Mouse (Mus musculus): Measurements from ENCODE around the gene Eno4. TPM values are rescaled to one million over a fixed set of nuclear protein-coding genes. Genes with fewer than 3 reads are reported as not detected.

Gene Eno4
- polyA plus RNA-seq, 1 experiment from 2014 or later = 0.42 TPM

DNA sequence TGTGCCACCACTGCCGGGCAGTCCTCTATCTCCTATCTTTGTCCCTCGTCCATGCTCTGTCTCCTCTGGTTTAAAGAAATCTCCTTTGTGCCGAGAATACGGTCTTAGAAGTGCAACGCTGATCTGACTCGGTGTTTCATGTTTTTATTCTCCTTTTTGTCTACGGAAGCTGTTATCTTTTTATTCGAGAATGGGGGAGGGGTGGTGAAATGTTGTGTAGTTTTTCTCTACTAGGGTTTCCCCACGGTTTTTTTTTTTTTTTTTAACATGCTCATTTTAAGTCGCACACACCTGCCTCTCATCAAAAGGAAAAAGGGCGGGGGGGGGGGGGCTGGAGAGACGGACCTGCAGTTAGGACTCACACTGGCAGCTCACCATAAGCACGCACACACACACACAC lies 9.0 kb downstream of the Eno4 start:
- no peak overlapping the region for H3K4me2 ChIP-seq
- H3K9me3 ChIP-seq (replicated peaks; ENCODE audit: control insufficient read depth, low read length) = no peaks in the 10 kb centered on the region
- WGBS (ENCODE audit: insufficient replicate concordance) = 57% methylated on average over 12 of the region's 13 CpGs
- no peak overlapping the region for H3K27ac ChIP-seq (ENCODE audit: low read depth, low read length)
- no peak overlapping the region for H3K9ac ChIP-seq (ENCODE audit: low read depth, low read length)
- H3K4me1 ChIP-seq (ENCODE audit: control insufficient read depth, insufficient read depth, low read length) = 0 out of 2 replicates have a peak, but pooled peaks cover 4% of the 10 kb centered on the region
- H3K27me3 ChIP-seq (ENCODE audit: control insufficient read depth, insufficient read depth, low read length) = peaks cover 15% of the 10 kb centered on the region; the same call in 1 of the 2 replicates
- H3K4me3 ChIP-seq (ENCODE audit: low read depth, low read length) = no peak overlapping the region
- H3K36me3 ChIP-seq (ENCODE audit: control insufficient read depth, insufficient read depth, low read length) = no peaks in the 10 kb centered on the region
- ATAC-seq (replicated peaks; ENCODE audit: insufficient number of reproducible peaks, low FRiP score, low TSS enrichment) = no peak

GRCm38 (mm10) chr19:58954779-58955178 lies 11.6 kb downstream of the Eno4 start:
- no peak overlapping the region for H3K4me3 ChIP-seq (ENCODE audit: low read depth, low read length)
- H3K4me2 ChIP-seq = no peak overlapping the region
- no peak for ATAC-seq (replicated peaks; ENCODE audit: insufficient number of reproducible peaks, low FRiP score, low TSS enrichment)
- peaks cover 15% of the 10 kb centered on the region; the same call in 1 of the 2 replicates for H3K27me3 ChIP-seq (ENCODE audit: control insufficient read depth, insufficient read depth, low read length)
- WGBS (ENCODE audit: insufficient replicate concordance) = 87% methylated on average over 8 of the region's 8 CpGs
- H3K36me3 ChIP-seq (ENCODE audit: control insufficient read depth, insufficient read depth, low read length) = no peaks in the 10 kb centered on the region
- no peaks in the 10 kb centered on the region for H3K9me3 ChIP-seq (replicated peaks; ENCODE audit: control insufficient read depth, low read length)
- H3K4me1 ChIP-seq (ENCODE audit: control insufficient read depth, insufficient read depth, low read length) = 0 out of 2 replicates have a peak, but pooled peaks cover 4% of the 10 kb centered on the region
- H3K27ac ChIP-seq (ENCODE audit: low read depth, low read length) = no peak overlapping the region
- H3K9ac ChIP-seq (ENCODE audit: low read depth, low read length) = no peak overlapping the region

- 87% methylated on average over 8 of the region's 8 CpGs for WGBS (ENCODE audit: insufficient replicate concordance)
- no peaks in the 10 kb centered on the region; the same call in none of the 2 replicates for H3K27me3 ChIP-seq (ENCODE audit: control insufficient read depth, insufficient read depth, low read length)
- H3K27ac ChIP-seq (ENCODE audit: low read depth, low read length) = no peak overlapping the region
- no peaks in the 10 kb centered on the region for H3K4me1 ChIP-seq (ENCODE audit: control insufficient read depth, insufficient read depth, low read length)
- no peaks in the 10 kb centered on the region for H3K36me3 ChIP-seq (ENCODE audit: control insufficient read depth, insufficient read depth, low read length)
- no peak overlapping the region for H3K9ac ChIP-seq (ENCODE audit: low read depth, low read length)
- H3K9me3 ChIP-seq (replicated peaks; ENCODE audit: control insufficient read depth, low read length) = no peaks in the 10 kb centered on the region
- H3K4me2 ChIP-seq = no peak overlapping the region
- H3K4me3 ChIP-seq (ENCODE audit: low read depth, low read length) = no peak overlapping the region
- no peak for ATAC-seq (replicated peaks; ENCODE audit: insufficient number of reproducible peaks, low FRiP score, low TSS enrichment)
Measured at GRCm38 (mm10) chr19:58963011-58963410, 19.8 kb downstream of the Eno4 start.

GRCm38 (mm10) chr19:58968731-58969506 lies 25.7 kb downstream of the Eno4 start:
- H3K27me3 ChIP-seq (ENCODE audit: control insufficient read depth, insufficient read depth, low read length) = no peaks in the 10 kb centered on the region; the same call in 1 of the 2 replicates
- no peak for ATAC-seq (replicated peaks; ENCODE audit: insufficient number of reproducible peaks, low FRiP score, low TSS enrichment)
- WGBS (ENCODE audit: insufficient replicate concordance) = 41% methylated on average over 15 of the region's 15 CpGs
- no peak overlapping the region for H3K4me3 ChIP-seq (ENCODE audit: low read depth, low read length)
- H3K9ac ChIP-seq (ENCODE audit: low read depth, low read length) = no peak overlapping the region
- H3K36me3 ChIP-seq (ENCODE audit: control insufficient read depth, insufficient read depth, low read length) = no peaks in the 10 kb centered on the region
- H3K4me2 ChIP-seq = peak overlapping the region; percentile 19; the same call in 1 of the 2 replicates
- no peaks in the 10 kb centered on the region for H3K9me3 ChIP-seq (replicated peaks; ENCODE audit: control insufficient read depth, low read length)
- no peaks in the 10 kb centered on the region for H3K4me1 ChIP-seq (ENCODE audit: control insufficient read depth, insufficient read depth, low read length)
- H3K27ac ChIP-seq (ENCODE audit: low read depth, low read length) = no peak overlapping the region

DNA sequence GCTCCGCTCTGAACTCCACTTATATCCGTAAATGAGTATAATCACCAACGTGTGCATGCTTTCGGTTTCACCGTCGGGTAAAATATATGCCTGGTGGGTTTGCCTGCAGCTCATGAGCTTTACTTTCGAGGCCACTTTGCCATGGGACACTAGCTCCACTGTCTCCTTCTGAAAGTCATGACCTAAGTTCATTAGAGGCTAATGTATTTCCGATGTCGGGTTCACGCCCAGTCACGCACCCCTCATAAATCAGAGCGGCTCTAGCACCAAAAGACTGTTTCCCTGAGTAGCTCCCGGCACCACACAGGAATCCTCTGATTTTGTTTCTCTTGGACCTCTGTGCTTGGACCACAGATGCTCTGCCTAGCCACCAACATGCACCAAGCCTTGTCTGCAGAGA lies 27.6 kb downstream of the Eno4 start:
- Histone ChIP-seq H3K27me3 (ENCODE audit: control insufficient read depth, insufficient read depth, low read length) (no peaks in the 10 kb centered on the region), H3K4me3 (ENCODE audit: low read depth, low read length) (no peak overlapping the region), H3K4me2 (no peak overlapping the region), H3K9me3 (replicated peaks; ENCODE audit: control insufficient read depth, low read length) (no peaks in the 10 kb centered on the region), H3K27ac (ENCODE audit: low read depth, low read length) (no peak overlapping the region), H3K36me3 (ENCODE audit: control insufficient read depth, insufficient read depth, low read length) (no peaks in the 10 kb centered on the region), H3K4me1 (ENCODE audit: control insufficient read depth, insufficient read depth, low read length) (no peaks in the 10 kb centered on the region), H3K9ac (ENCODE audit: low read depth, low read length) (no peak overlapping the region)
- ATAC-seq (replicated peaks; ENCODE audit: insufficient number of reproducible peaks, low FRiP score, low TSS enrichment) = no peak
- WGBS (ENCODE audit: insufficient replicate concordance) = 74% methylated on average over 13 of the region's 13 CpGs

GRCm38 (mm10) chr19:58974126-58974525 lies 30.9 kb downstream of the Eno4 start:
- Histone ChIP-seq H3K9ac (ENCODE audit: low read depth, low read length) (no peak overlapping the region), H3K4me2 (no peak overlapping the region), H3K36me3 (ENCODE audit: control insufficient read depth, insufficient read depth, low read length) (no peaks in the 10 kb centered on the region), H3K27me3 (ENCODE audit: control insufficient read depth, insufficient read depth, low read length) (no peaks in the 10 kb centered on the region), H3K27ac (ENCODE audit: low read depth, low read length) (no peak overlapping the region), H3K4me1 (ENCODE audit: control insufficient read depth, insufficient read depth, low read length) (no peaks in the 10 kb centered on the region), H3K9me3 (replicated peaks; ENCODE audit: control insufficient read depth, low read length) (no peaks in the 10 kb centered on the region), H3K4me3 (ENCODE audit: low read depth, low read length) (no peak overlapping the region)
- no peak for ATAC-seq (replicated peaks; ENCODE audit: insufficient number of reproducible peaks, low FRiP score, low TSS enrichment)
- WGBS (ENCODE audit: insufficient replicate concordance) = 88% methylated on average over 8 of the region's 8 CpGs

DNA sequence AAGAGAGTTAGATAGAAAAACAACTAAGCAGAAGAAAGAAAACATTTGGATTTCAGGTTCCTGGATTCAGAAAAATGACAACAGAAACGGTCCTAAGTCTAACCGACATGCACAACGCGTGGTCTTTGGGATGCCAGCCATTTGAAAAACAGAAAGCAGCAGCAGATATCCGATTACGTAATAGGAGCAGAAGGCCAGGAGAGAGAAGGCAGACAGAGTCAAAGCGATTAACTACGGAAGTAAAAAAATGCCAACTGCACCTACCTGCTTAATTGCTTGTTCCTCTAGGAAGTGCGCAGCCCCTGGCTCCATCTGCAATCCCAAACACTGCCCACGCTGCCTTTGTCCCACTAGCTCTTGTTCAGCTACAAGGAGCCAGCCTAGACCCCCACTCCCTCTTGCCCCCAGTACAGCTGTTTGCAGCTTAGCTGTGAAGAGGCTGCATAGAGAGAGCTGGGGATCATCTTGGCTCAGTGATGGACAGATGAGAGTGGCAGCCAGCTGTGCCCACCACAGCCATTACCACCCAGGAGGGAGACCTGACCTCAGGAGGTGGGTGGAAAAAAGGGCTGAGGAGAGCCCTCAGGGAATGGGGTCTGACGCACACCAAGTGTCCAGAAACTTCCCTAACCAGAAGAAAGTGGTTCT lies 32.1 kb downstream of the Eno4 start:
- Histone ChIP-seq H3K9ac (ENCODE audit: low read depth, low read length) (no peak overlapping the region), H3K36me3 (ENCODE audit: control insufficient read depth, insufficient read depth, low read length) (no peaks in the 10 kb centered on the region), H3K4me3 (ENCODE audit: low read depth, low read length) (no peak overlapping the region), H3K27me3 (ENCODE audit: control insufficient read depth, insufficient read depth, low read length) (no peaks in the 10 kb centered on the region), H3K4me1 (ENCODE audit: control insufficient read depth, insufficient read depth, low read length) (no peaks in the 10 kb centered on the region), H3K27ac (ENCODE audit: low read depth, low read length) (no peak overlapping the region), H3K4me2 (no peak overlapping the region), H3K9me3 (replicated peaks; ENCODE audit: control insufficient read depth, low read length) (no peaks in the 10 kb centered on the region)
- 73% methylated on average over 11 of the region's 11 CpGs for WGBS (ENCODE audit: insufficient replicate concordance)
- no peak for ATAC-seq (replicated peaks; ENCODE audit: insufficient number of reproducible peaks, low FRiP score, low TSS enrichment)

- no peaks in the 10 kb centered on the region for H3K4me1 ChIP-seq (ENCODE audit: control insufficient read depth, insufficient read depth, low read length)
Measured at GRCm38 (mm10) chr19:58978401-58979171, 35.4 kb downstream of the Eno4 start.

More at GRCm38 (mm10) chr19:58978401-58979171, 35.4 kb downstream of the Eno4 start:
- no peak overlapping the region for H3K4me2 ChIP-seq
- H3K36me3 ChIP-seq (ENCODE audit: control insufficient read depth, insufficient read depth, low read length) = no peaks in the 10 kb centered on the region
- peak; percentile 95 for ATAC-seq (replicated peaks; ENCODE audit: insufficient number of reproducible peaks, low FRiP score, low TSS enrichment)
- H3K4me3 ChIP-seq (ENCODE audit: low read depth, low read length) = no peak overlapping the region
- H3K9ac ChIP-seq (ENCODE audit: low read depth, low read length) = no peak overlapping the region
- peaks cover 2% of the 10 kb centered on the region; the same call in 1 of the 2 replicates for H3K27me3 ChIP-seq (ENCODE audit: control insufficient read depth, insufficient read depth, low read length)
- H3K9me3 ChIP-seq (replicated peaks; ENCODE audit: control insufficient read depth, low read length) = no peaks in the 10 kb centered on the region
- no peak overlapping the region for H3K27ac ChIP-seq (ENCODE audit: low read depth, low read length)
- WGBS (ENCODE audit: insufficient replicate concordance) = 58% methylated on average over 11 of the region's 11 CpGs
